Mouse (Mus musculus) hindbrain, postnatal 0 days (tissue): ENCODE data around the gene Esr1. TPM values are rescaled to one million over a fixed set of nuclear protein-coding genes. Genes with fewer than 3 reads are reported as not detected.
"Not testable (repeated sequence)": the region's sequence is repeated elsewhere in the genome, so short reads cannot be mapped to it uniquely, and the experiment has no call there.

ENCODE experiments used
- ATAC-seq: fragments of 200-750 bp; cut with Nextera tagmentation; 2 replicates; pipeline ENCODE4 v1.8.0; 2017; ENCODE audit warnings: mild to moderate bottlenecking, moderate TSS enrichment, moderate library complexity
- DNase-seq: peaks from one replicate; pipeline ENCODE4 v3.0.0-alpha.2; 2015; ENCODE audit warnings: low spot score
- H3K27ac ChIP-seq: fragments of 300-500 bp; sonication (generic); 2 replicates; pipeline ENCODE4 v1.5.1; 2014; ENCODE audit warnings: mild to moderate bottlenecking
- H3K27me3 ChIP-seq: fragments of 300-500 bp; sonication (generic); 2 replicates; pipeline ENCODE4 v1.6.1; 2014; ENCODE audit warnings: low read length, mixed read lengths; ENCODE audit not compliant: insufficient read depth
- H3K36me3 ChIP-seq: fragments of 300-500 bp; sonication (generic); 2 replicates; pipeline ENCODE4 v1.6.1; 2014; ENCODE audit warnings: low read length, mixed read lengths; ENCODE audit not compliant: insufficient read depth
- H3K4me1 ChIP-seq: fragments of 300-500 bp; sonication (generic); 2 replicates; pipeline ENCODE4 v1.6.1; 2014; ENCODE audit warnings: antibody characterized with exemption, low read length, mixed read lengths; ENCODE audit not compliant: insufficient read depth
- H3K4me2 ChIP-seq: fragments of 300-500 bp; sonication (generic); 2 replicates; pipeline ENCODE4 v1.6.1; 2014; ENCODE audit warnings: low read depth, mild to moderate bottlenecking, low read length, moderate library complexity, mixed read lengths
- H3K4me3 ChIP-seq: fragments of 300-500 bp; sonication (generic); 2 replicates; pipeline ENCODE4 v1.5.1; 2014; ENCODE audit warnings: low read length
- H3K9ac ChIP-seq: fragments of 300-500 bp; sonication (generic); replicated peaks from 2 replicates; pipeline ENCODE4 v1.6.1; 2014; ENCODE audit warnings: mild to moderate bottlenecking, low read length, moderate library complexity, mixed read lengths
- H3K9me3 ChIP-seq: fragments of 300-500 bp; sonication (generic); 2 replicates; pipeline ENCODE4 v1.6.1; 2016; ENCODE audit warnings: low read length, mixed read lengths
- CTCF ChIP-seq: IDR thresholded peaks from 2 replicates; pipeline ENCODE4 v1.5.1; 2016; ENCODE audit warnings: antibody characterized with exemption, control low read depth, low read depth
- WGBS: fragments of 180-500 bp; shearing (Covaris S2); extraction: QIAGEN DNeasy Blood & Tissue Kit; methylation state at CpG from one replicate; pipeline ENCODE4 v1.1.7; 2014; 5-methylcytosine and 5-hydroxymethylcytosine counted together
- polyA plus RNA-seq: library from polyadenylated mRNA; unstranded; fragments of >200 nt; fragmentation: Nextera tagmentation; extraction: Ambion mirVana; gene quantifications from 2 replicates; pipeline ENCODE4 v1.2.1, GENCODE M21; 2015
- total RNA-seq: library from RNA; depleted of rRNA; stranded (reverse); fragments of >200 nt; gene quantifications from 2 replicates; pipeline ENCODE4 v1.2.3, GENCODE M21; 2014

Esr1 gene
- total and polyA plus RNA-seq, 2 experiments from 2014 or later, result 0.58 to 0.63 TPM

DNA sequence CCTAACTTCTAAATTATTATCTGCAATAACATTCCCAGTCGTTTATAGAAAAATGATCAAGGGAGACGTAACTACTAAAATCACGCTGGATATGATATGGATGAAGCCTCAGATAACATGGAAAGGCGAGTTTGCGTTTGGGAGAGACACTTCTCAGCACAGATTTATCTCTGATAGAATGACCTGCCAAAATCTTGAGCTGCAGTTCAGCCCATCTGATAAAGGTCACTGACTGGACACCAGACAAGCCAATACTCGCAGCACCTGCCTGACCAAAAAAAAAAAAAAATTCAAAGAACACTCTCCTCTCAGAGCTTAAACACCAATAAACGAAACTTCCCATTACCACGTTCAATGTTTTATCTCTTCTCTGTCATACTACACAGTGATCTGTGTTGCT, 20.4 kb upstream of the Esr1 start:
- DNase-seq, result no peak
- Histone ChIP-seq H3K4me1 (no peaks in the 10 kb centered on the region), H3K4me2 (no peak overlapping the region), H3K27me3 (no peaks in the 10 kb centered on the region), H3K9me3 (no peaks in the 10 kb centered on the region), H3K27ac (no peak overlapping the region), H3K4me3 (no peak overlapping the region), H3K36me3 (no peaks in the 10 kb centered on the region), H3K9ac (no peak overlapping the region)
- no peak for ATAC-seq
- WGBS, result 87% methylated on average over 8 of the region's 8 CpGs
- no peak for TF ChIP-seq CTCF

DNA sequence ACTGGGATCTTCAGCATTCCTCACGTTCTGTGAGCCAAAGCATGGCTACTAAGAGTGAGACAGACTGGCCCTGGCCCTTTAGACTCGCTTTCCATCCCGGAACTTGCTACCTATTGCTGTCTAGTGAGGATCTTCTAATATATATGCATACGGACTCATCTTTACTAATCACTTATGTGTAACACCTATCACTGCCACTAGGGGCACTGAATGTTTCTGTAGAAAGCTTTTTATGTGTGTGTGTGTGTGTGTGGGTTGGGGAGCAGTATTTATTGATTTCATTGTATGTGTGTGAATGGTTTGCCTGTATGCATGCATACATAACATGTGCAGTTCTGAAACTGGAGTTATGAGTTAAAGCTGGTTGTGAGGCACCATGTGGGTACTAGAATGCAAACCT, 17.6 kb upstream of the Esr1 start:
- H3K4me2 ChIP-seq, result no peak overlapping the region
- no peak overlapping the region for H3K27ac ChIP-seq
- no peak for ATAC-seq
- TF ChIP-seq CTCF, result peak; percentile 61
- no peak overlapping the region for H3K4me3 ChIP-seq
- H3K36me3 ChIP-seq, result no peaks in the 10 kb centered on the region
- H3K9me3 ChIP-seq, result no peaks in the 10 kb centered on the region
- no peak overlapping the region for H3K9ac ChIP-seq
- H3K27me3 ChIP-seq, result no peaks in the 10 kb centered on the region
- 71% methylated on average over 4 of the region's 4 CpGs for WGBS
- no peak for DNase-seq
- H3K4me1 ChIP-seq, result no peaks in the 10 kb centered on the region

DNA sequence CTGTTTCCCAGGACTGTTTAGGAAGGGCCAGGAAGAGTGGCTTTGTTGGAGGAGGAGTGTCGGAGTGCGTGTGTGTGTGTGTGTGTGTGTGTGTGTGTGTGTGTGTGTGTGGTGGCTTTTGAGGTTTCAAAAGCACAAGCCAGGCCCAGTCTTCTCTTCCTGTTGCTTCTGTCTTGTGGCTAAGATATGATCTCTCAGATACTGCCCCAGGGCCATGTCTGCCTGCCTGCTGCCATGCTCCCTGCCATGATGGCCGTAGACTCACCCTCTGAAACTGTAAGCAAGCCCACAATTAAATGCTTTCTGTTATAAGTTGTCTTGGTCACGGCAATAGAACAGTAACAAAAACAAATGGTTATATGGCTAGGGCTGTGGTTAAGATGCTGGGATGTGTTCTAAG, 14.2 kb upstream of the Esr1 start:
- no peak for DNase-seq
- ATAC-seq, result no peak
- no peak overlapping the region for H3K27ac ChIP-seq
- WGBS, result 95% methylated on average over 4 of the region's 4 CpGs
- no peaks in the 10 kb centered on the region for H3K9me3 ChIP-seq
- H3K36me3 ChIP-seq, result no peaks in the 10 kb centered on the region
- H3K9ac ChIP-seq, result no peak overlapping the region
- H3K4me2 ChIP-seq, result no peak overlapping the region
- H3K27me3 ChIP-seq, result no peaks in the 10 kb centered on the region
- no peaks in the 10 kb centered on the region for H3K4me1 ChIP-seq
- H3K4me3 ChIP-seq, result no peak overlapping the region
- TF ChIP-seq CTCF, result no peak

DNA sequence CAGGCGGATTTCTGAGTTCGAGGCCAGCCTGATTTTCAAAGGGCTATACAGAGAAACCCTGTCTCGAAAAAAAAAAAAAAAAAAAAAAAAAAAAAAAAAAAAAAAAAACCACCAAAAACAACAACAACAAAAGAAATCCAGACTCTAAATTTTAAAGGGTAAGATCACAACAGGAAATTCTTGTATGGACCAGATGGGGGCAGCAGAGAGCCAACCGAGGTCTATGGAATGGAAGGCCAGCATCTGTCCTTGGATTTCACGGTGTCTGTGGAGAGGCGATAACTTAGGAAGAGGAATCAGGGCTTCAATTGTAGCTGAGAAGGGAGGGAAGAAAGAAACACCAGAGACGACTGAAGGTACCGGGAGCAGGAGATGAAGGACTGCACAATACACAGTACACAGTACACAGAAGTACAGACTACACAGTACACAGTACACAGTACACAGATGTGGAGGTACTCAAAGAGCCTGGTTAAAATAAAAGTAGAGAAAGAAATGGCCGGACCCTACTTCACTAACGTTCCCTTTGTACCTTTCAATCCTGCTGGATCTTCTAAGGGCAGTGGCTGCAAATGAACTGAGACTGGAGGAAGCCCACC, 13.1 kb upstream of the Esr1 start:
- no peak overlapping the region for H3K4me2 ChIP-seq
- H3K27ac ChIP-seq, result no peak overlapping the region
- H3K27me3 ChIP-seq, result no peaks in the 10 kb centered on the region
- peak; percentile 72 for TF ChIP-seq CTCF
- DNase-seq (peak; percentile 75), ATAC-seq (peak; percentile 49; the same call in 1 of the 2 replicates)
- H3K36me3 ChIP-seq, result no peaks in the 10 kb centered on the region
- no peak overlapping the region for H3K4me3 ChIP-seq
- H3K4me1 ChIP-seq, result no peaks in the 10 kb centered on the region
- no peak overlapping the region for H3K9ac ChIP-seq
- no peaks in the 10 kb centered on the region for H3K9me3 ChIP-seq
- WGBS, result 64% methylated on average over 10 of the region's 10 CpGs

DNA sequence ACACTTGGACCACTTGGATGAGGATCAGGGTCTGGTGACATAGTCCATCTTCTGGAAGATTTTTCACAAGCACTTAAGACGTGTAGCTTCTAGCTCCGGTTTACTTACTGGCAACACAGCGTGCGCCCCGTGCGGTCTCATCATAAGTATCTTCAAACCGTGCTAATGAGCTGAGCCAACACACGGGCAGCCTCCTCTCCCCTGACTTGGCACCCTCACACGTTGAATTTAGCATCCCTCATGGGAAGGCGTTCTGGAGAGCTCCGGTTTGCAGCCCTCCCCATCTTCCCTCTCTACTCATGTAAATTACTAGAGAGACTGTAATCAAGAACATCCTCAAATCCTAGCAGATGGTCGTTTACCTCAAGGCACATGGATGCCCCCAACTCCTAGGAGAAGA, 12.5 kb upstream of the Esr1 start:
- DNase-seq, result no peak
- TF ChIP-seq CTCF, result no peak
- Histone ChIP-seq H3K27me3 (no peaks in the 10 kb centered on the region), H3K4me3 (no peak overlapping the region), H3K9ac (no peak overlapping the region), H3K4me1 (no peaks in the 10 kb centered on the region), H3K27ac (no peak overlapping the region), H3K9me3 (no peaks in the 10 kb centered on the region), H3K36me3 (no peaks in the 10 kb centered on the region), H3K4me2 (no peak overlapping the region)
- no peak for ATAC-seq
- WGBS, result 75% methylated on average over 12 of the region's 12 CpGs

DNA sequence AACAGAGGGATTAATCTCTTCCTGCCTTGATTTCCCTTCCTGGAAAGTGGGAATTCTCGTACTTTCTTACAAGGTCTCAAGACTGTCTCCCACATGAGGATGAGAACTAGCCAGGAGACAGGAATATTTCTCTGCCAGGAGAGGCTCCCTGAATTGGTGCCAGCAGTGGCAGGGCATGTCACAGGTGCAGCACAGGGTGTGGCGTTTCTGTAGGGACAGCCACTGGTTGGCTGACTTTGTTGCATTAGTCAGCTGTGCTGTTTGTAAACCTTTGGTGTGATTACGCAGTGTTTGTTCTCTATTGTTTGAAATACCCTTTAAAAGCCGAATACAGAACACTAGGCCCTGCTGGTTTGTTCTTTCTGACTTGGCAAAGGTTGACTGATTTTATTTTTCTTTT, 11.8 kb upstream of the Esr1 start:
- DNase-seq (no peak), ATAC-seq (no peak)
- Histone ChIP-seq H3K27me3 (no peaks in the 10 kb centered on the region), H3K4me3 (no peak overlapping the region), H3K36me3 (no peaks in the 10 kb centered on the region), H3K9me3 (no peaks in the 10 kb centered on the region), H3K4me2 (no peak overlapping the region), H3K9ac (no peak overlapping the region), H3K4me1 (no peaks in the 10 kb centered on the region), H3K27ac (no peak overlapping the region)
- WGBS, result 78% methylated on average over 4 of the region's 4 CpGs
- TF ChIP-seq CTCF, result no peak

DNA sequence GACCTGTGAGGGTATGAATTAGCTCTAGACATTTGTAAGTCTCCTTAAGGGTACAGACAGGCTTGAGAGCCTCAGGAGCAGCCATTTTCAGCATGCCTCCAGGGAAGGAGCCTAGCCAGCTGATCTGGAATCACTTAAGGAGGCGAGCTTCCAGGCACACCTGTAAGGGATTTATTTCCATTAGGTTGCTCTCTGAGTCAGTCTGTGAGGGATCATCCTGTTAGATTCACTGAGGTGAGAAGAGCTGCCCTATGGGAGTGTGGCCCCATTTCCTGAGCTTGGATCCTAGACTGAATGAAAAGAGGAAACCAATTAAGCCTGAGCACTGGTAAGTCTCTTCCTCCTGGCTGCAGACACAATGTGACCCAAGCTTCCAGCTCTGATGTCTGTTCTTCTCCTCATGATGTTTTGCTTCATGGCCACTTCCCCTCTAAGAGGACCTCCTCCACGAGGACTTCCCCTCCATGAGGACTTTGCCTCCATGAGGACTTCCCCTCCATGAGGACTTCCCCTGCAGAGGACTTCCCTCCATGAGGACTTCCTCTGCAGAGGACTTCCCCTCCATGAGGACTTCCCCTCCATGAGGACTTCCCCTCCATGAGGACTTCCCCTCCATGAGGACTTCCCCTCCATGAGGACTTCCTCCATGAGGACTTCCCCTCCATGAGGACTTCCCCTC, 10.5 kb upstream of the Esr1 start:
- ATAC-seq (no peak), DNase-seq (no peak)
- H3K9ac ChIP-seq, result no peak overlapping the region
- no peak overlapping the region for H3K4me2 ChIP-seq
- H3K9me3 ChIP-seq, result no peaks in the 10 kb centered on the region
- H3K4me1 ChIP-seq, result no peaks in the 10 kb centered on the region
- 51% methylated on average over 2 of the region's 2 CpGs for WGBS
- no peaks in the 10 kb centered on the region for H3K27me3 ChIP-seq
- TF ChIP-seq CTCF, result no peak
- H3K4me3 ChIP-seq, result no peak overlapping the region
- no peaks in the 10 kb centered on the region for H3K36me3 ChIP-seq
- H3K27ac ChIP-seq, result no peak overlapping the region

DNA sequence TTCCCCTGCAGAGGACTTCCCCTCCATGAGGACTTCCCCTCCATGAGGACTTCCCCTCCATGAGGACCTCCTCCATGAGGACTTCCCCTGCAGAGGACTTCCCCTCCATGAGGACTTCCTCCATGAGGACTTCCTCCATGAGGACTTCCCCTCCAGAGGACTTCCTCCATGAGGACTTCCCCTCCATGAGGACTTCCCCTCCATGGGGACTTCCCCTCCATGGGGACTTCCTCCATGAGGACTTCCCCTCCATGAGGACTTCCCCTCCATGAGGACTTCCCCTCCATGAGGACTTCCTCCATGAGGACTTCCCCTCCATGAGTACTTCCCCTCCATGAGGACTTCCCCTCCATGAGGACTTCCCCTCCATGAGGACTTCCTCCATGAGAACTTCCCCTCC, 9.8 kb upstream of the Esr1 start:
- not testable (repeated sequence) for H3K9ac ChIP-seq, H3K36me3 ChIP-seq, ATAC-seq, H3K27ac ChIP-seq, DNase-seq, H3K4me2 ChIP-seq, H3K27me3 ChIP-seq, H3K4me1 ChIP-seq, H3K9me3 ChIP-seq, H3K4me3 ChIP-seq
